Mouse (Mus musculus): ENCODE measurements around the gene Defb42.

GRCm38 (mm10) chr14:63002588-63002987 lies 44.2 kb upstream of the Defb42 start:
- no peak for TF ChIP-seq GATA1 (IDR thresholded peaks at IDR 0.05; ENCODE audit: low read length)
- TF ChIP-seq TAL1 (IDR thresholded peaks at IDR 0.05; ENCODE audit: low read length) = no peak

All from erythroblast, embryonic 14.5 days (primary cell).